Mouse (Mus musculus) ovary, postnatal 14 days (tissue): ENCODE measurements around the gene Supv3l1.
"Not testable (repeated sequence)": the region's sequence is repeated elsewhere in the genome, so short reads cannot be mapped to it uniquely, and the experiment has no call there.

Experiments used
- DNase-seq: peaks from one replicate; pipeline ENCODE4 v3.0.0; 2022; ENCODE audit warnings: low spot score

The Supv3l1 gene

DNA sequence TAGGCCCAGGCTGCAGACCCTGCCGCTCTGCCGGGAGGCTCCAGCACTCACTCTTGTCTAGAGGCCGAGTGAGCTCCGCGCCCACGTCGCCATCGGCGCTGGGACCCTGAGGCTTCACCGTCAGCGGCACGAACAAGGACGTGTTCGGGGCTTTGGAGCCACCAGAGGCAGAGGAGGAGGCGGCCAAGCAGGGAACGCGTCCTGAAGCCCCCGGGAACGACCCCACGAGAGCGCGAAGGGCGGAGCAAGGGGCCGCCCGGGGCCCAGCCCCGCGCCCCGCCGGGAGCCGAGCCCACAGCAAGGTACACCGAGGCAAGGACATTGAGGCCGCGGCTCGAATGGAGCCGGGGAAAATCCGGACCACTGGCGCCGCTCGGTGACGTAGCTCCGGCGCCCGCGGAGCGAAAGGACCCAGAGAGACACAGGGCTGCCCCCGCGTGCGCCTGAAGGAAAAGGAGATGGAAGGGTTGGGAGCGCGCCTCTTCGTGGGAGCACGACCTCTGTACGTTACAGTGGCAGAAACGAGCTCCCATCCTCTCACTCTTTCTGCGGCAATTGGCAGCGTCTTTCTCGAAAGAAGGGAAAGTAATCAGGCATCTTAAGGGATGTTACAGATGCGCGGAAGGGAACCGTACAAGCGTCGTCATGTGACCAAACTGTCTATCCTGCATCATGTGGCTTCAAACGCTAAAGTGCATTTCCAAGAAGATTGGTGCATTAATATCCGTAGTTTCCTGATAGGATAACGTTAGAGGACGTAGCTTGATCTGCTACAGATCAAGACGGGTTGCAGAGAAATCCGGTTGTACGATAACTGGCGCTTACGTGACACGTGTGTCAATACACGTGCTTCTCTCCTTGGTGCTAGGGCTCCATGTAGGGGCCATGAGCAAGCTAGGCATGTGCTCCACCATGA, at the start of gene Supv3l1, which contains the start of gene 4930507D05Rik:
Supv3l1 (minus strand) TSS at position 375 of the 916 bp plus-strand sequence.
4930507D05Rik (plus strand) TSS at position 126 of the 916 bp plus-strand sequence.
- peak; percentile 97 for DNase-seq

GRCm38 (mm10) chr10:62491681-62492080, 42.1 kb upstream of the Supv3l1 start:
- not testable (repeated sequence) for DNase-seq

- no peak for DNase-seq
Observed at GRCm38 (mm10) chr10:62488266-62488665, 38.7 kb upstream of the Supv3l1 start.

- DNase-seq, result peak; percentile 99
Observed at GRCm38 (mm10) chr10:62486618-62487415, 37.3 kb upstream of the Supv3l1 start, which contains the start of gene Vps26a. Gene Vps26a (minus strand): TSS chr10:62486805.

DNA sequence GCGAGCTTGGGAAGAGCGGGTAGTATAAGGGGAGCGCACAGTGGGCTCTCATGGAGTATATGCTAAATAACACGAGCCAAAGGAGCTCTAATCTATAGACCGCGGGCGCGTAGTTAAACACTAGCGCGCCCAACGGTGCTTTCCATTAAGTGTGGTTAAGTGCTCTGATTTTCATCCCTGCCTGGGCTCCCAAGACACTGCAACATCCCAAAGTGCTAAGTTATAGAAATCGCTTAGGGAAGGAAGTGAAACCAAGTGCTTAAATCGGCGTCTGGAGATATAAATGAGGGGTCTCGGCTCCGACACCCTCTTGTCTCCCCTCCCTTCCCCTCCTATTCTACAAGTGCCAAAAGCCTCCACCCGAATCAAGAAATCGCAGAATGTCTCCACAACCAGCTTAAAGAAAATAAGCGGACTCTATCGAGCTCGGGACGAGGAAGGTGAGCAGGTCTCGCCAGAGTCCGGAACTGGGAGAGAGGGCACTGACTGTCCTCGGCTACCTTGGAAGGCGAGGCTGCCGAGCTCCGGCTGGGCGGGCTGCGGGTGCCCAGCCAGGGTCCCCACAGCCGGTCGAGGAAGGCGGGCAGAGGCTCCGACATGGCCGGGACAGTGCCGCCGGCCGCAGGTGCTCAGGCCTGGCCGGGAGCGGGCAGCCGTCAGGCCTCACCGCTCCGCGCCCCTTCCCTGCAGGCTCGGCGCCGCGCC, 36.5 kb upstream of the Supv3l1 start:
- no peak for DNase-seq

DNA sequence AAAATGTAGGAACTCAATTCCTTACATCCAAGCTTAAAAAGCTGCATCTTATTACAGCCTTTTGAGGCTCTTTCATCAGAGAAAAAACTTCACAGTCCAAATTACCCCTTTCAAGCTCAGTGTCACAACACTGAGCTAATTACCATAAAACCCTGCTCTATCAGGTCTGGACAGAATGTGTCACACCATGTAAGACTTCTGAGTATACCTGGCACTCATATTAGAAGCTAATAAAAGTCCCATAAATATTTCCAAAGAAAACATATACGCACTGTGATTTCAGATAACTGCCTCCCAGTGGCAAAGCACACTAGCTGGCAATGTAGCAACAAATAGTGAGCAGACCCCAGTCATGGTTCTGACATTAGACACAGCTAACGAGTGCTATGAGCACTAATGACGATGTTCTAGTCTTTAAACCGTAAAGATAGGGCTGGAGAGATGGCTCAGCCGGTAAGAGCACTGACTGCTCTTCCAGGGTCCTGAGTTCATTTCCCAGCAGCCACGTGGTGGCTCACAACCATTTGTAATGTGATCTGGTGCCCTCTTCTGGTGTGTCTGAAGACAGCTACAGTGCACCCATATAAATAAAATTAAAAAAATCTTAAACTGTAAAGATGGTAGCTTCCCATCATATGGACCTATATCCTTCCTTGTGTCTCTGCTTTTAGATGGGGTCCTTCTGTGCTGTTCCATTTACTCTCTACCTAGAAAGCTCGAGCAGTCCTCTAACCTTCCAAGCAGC, 31.7 kb upstream of the Supv3l1 start:
- DNase-seq, result no peak

GRCm38 (mm10) chr10:62476980-62477379, 27.4 kb upstream of the Supv3l1 start:
- DNase-seq, result no peak

DNA sequence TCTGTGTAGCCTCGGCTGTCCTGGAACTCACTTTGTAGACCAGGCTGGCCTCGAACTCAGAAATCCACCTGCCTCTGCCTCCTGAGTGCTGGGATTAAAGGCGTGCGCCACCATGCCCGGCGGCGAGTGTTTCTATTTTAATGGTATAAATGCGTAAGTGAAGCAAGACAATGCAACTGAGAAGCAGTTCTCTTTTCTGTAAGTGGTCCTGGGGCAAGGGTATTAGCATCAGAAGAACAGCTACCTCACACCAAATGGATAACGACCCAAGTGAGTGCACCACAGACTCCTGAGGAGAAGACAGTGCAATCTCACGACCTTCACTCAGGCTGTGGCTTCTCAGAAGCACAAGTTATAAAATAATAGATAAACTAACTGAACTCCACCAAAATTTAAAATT, 25.4 kb upstream of the Supv3l1 start:
- no peak for DNase-seq

- DNase-seq, result no peak
Observed at GRCm38 (mm10) chr10:62471105-62471504, 21.6 kb upstream of the Supv3l1 start.

DNA sequence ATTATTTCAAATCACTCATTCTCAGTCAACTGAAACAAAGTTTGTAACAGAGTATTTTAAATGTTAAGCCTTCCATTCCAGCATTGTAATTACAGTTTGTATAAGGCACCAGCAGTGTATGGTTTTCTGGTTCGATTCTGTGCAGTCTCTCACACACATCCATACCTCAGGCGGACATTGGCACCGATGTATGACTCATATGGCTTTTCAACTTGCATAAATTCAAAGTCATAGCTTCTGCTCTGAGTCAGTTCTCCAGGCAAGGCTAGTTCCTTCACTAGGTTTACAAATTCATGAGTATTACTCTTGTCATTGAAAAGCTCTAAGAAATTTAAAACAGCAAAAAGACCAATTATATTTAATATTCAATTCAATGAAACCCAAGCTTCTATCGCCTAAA, 20.2 kb upstream of the Supv3l1 start:
- no peak for DNase-seq

GRCm38 (mm10) chr10:62461321-62461720, 11.8 kb upstream of the Supv3l1 start:
- no peak for DNase-seq

DNA sequence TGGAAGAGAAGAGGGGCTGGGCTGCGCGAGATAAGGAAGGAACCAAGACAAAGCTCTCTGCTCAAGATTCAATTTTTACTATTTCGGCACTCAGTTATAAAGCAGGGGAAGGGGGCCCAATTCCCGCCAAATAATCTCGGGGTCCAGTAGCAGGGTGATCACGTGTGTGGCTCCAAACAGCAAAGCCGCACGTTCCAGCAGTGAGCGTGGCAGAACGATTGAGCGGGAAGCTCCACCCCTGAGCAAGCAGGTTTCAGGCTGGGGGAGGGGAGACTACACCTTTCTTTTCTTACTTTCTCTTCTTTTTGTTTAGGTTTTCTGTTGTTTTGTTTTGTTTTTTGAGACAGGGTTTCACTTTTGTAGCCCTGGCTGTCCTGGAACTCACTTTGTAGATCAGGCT, 2.5 kb upstream of the Supv3l1 start:
- DNase-seq, result not testable (repeated sequence)

DNA sequence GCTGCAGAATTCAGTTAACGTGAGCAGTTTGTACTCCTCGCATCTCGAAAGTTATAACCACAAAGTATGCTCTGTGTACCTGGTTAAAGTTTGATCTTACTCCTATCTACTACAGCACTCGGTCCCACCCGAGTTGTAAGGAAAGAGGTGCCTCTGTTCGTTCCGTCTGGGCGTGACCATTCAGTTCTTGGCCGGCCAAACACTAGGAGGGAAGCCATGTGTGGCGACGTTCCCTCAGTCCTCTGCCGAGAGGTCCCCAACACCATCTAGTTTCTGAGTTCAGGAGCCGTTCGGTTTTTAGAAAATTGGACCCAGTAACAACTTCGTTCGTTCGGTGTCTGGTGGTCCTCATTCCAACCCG, 722 bp upstream of the Supv3l1 start:
- DNase-seq, result no peak

- DNase-seq, result no peak
Observed at GRCm38 (mm10) chr10:62430427-62430826, 19.1 kb downstream of the Supv3l1 start.

GRCm38 (mm10) chr10:62425081-62425871, 24.3 kb downstream of the Supv3l1 start:
- no peak for DNase-seq

GRCm38 (mm10) chr10:62422255-62422654, 27.3 kb downstream of the Supv3l1 start, which contains the start of gene Hkdc1:
Gene Hkdc1 (minus strand): TSS chr10:62422491.
- no peak for DNase-seq

- DNase-seq, result no peak
Observed at GRCm38 (mm10) chr10:62421127-62421526, 28.4 kb downstream of the Supv3l1 start.

DNA sequence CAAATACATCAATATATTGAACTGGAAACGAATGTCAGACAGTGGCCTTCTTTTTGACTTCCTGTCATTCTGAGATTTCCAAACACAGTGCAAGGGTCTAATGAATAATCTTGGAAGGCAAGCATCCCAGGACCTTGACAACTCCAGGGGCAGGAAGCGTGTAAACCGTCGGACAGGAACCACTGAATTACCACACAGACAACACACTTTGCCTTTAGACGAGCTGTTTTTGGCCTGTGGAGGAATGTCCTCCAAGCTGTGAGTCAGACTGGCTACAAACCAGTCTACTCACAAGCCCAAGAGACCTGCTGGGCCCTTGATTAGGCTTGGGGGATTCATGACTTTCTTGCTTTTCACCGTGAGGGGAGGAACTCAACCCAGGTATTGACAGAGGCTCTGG, 29.1 kb downstream of the Supv3l1 start:
- no peak for DNase-seq

- DNase-seq, result no peak
Observed at GRCm38 (mm10) chr10:62419422-62419821, 30.1 kb downstream of the Supv3l1 start.

DNA sequence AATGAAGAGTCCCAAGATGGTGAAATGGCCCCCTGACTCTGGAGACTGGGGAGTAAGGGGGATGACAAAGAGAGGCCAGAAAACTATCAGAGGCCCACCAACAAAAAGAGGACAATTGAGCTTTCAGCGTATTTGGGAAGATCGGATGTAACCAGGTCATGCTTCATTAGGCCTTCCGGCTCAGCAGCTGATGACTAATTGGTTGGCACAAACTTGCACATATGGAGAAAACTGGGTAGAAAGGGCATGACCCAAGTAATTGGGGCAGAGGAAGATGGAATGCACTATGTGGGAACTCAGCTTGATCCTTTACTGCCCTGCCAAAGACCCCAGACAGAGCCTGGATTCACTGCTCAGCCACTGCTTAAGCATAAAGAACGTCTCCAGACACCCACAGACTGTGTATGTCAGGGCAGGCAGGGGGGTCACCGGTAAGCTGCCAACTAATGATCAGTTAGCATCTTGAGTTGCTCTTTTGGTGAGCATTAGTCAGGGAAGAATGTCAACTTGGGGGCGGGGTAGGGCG, 30.6 kb downstream of the Supv3l1 start:
- DNase-seq, result no peak
